Mouse (Mus musculus) heart, postnatal 14 days (tissue): ENCODE data around the gene Cys1. TPM values are rescaled to one million over a fixed set of nuclear protein-coding genes. Genes with fewer than 3 reads are reported as not detected.
A peak's percentile ranks its signal among the peaks of the same experiment; 100 is the strongest.
"Not testable (repeated sequence)": the region's sequence is repeated elsewhere in the genome, so short reads cannot be mapped to it uniquely, and the experiment has no call there.

Source experiments
- DNase-seq, 2 experiments: peaks; one replicate each; pipeline ENCODE4 v3.0.0; 2021 to 2022
- intact Hi-C: fragments of 180-260 bp; cut with DNase I; formaldehyde crosslinking; loops from one replicate; pipeline ENCODE4 v1.15.1; 2025
- total RNA-seq, 2 experiments: library from RNA; stranded (reverse); gene quantifications; 2 replicates each; pipeline ENCODE4 v1.2.3; 2021

Gene Cys1
- total RNA-seq, 2 experiments from 2014 or later = 5.5 to 6.0 TPM

DNA sequence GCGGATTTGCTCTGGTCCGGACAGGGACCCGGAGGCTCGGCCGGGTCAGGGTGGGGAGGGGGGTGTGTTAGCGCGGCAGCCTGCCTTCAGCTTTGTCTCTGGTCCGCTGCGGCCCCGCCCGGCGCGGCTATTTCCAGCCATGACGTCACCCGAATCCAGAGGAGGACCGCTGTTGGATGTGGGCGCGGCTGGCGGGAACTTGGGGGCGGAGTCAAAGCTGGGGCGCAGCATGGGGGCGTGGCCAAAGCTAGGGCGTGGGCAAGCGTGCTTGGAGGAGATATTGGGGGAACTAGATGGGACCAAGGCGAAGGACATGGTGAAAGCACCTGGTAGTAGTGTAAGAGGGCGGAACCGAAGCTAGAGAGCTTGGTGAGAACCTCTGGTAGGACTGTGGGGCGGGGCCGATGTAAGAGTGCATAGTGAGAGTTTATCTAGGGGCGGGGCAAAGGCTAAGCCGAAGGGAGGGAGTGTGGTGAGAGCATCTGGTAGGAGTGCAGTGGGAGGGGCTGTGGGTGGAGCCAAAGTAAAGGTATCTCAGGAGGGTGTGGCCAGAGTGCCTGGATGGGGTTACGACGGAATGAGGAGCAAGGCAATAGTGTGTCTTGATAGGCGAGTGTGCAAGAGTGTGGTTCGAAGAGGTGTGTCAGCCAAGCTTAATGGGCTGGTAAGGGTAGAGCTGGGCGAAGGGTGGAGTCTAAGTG lies 29.8 kb downstream of the Cys1 start:
- intact Hi-C loops = no loop called here
- DNase-seq = peak; percentile 97 to 99

GRCm38 (mm10) chr12:24651063-24651557 lies 30.5 kb downstream of the Cys1 start, which contains the start of gene Klf11:
TSS of gene Klf11 (plus strand) at chr12:24651274.
- DNase-seq = peak; percentile 99 to 100
- intact Hi-C loops = no loop called here

GRCm38 (mm10) chr12:24650415-24651062 lies 31.1 kb downstream of the Cys1 start:
- intact Hi-C loops = no loop called here

DNA sequence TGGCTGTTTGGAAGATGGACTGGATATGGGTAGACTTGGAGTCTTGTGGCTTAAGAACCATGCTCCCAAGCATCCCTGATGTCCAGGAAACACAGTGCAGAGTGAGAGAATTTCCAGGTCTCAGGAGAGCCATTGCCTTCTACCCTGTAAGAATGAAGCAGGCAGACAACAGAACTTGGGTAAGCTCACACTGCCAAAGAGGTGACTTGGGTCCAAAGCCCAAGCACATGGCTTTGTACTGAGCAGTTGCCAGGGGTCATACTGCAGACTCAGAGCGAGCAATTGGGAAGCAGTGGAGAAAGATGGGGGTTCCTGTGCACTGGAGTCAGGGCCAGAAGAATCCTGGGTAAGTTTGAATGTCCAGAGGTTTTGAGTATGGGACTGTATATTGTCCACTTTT lies 33.5 kb downstream of the Cys1 start:
- DNase-seq = no peak
- intact Hi-C loops = no loop called here

More at GRCm38 (mm10) chr12:24650415-24651062, 31.1 kb downstream of the Cys1 start:
- DNase-seq = no peak

- no peak for DNase-seq
- intact Hi-C loops = no loop called here
Measured at GRCm38 (mm10) chr12:24645901-24646300, 35.7 kb downstream of the Cys1 start.

DNA sequence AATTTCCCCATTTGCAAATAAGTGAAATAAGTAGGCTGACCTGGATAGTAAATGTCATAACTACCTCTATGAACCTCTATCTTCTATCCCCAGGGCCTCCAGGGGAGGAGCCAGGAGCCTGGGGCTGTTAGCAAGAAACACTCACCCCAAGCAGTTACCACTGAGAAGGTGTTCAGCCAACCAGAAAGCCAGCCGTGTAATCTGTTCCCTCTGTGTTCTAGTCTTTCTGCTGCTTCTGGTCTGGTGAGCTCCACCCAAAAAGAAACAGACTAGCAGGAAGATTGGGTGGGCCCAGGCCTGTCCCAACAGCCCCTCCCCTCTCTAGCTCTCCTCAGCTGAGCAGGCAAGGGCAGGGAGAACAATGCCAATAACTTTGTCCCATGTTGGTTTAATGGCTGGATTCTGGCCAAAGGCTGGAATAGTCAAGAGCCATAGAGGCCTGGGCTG lies 37.5 kb downstream of the Cys1 start:
- DNase-seq = peak in 1 of 2 experiments; percentile 55
- intact Hi-C loops = no loop called here

DNA sequence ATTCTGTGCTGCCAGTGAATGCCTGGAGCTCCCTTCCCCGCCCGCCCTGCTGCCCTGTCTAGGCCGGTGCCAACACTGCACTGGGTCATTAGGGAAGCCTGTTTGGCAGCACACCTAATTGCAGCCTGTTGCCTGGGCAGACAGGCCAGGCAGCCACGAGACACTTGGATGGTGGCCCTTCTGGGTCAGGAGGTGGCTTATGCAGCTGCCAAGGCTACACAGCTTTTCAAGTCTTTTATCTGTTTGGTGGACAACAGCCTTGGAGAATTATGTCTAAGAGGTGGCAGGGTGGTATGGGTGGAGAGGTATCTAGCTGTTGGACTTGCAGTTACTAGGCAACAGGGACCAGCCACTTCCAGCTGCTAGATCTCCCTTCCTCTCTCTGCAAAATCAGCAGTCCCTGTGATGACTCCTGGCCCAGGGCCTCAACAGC lies 39.2 kb downstream of the Cys1 start:
- peak; percentile 78 to 86 for DNase-seq
- intact Hi-C loops = no loop called here

GRCm38 (mm10) chr12:24638787-24639186 lies 42.8 kb downstream of the Cys1 start:
- intact Hi-C loops = not testable (repeated sequence)

GRCm38 (mm10) chr12:24634648-24635047 lies 47.0 kb downstream of the Cys1 start:
- intact Hi-C loops = loop anchor here (5.0 kb wide), 1 partner anchor 43 kb away; no protein-coding TSS in a partner anchor
- DNase-seq = no peak

More at GRCm38 (mm10) chr12:24638787-24639186, 42.8 kb downstream of the Cys1 start:
- not testable (repeated sequence) for DNase-seq

- DNase-seq = no peak
- intact Hi-C loops = loop anchor here (5.0 kb wide), 1 partner anchor 43 kb away; no protein-coding TSS in a partner anchor
Measured at GRCm38 (mm10) chr12:24634212-24634611, 47.4 kb downstream of the Cys1 start.

GRCm38 (mm10) chr12:24633753-24634191 lies 47.8 kb downstream of the Cys1 start:
- intact Hi-C loops = loop anchor here (5.0 kb wide), 1 partner anchor 44 kb away; no protein-coding TSS in a partner anchor
- peak; percentile 41 to 63 for DNase-seq

GRCm38 (mm10) chr12:24632404-24632803 lies 49.2 kb downstream of the Cys1 start:
- intact Hi-C loops = loop anchor here (5.0 kb wide), 1 partner anchor 45 kb away; no protein-coding TSS in a partner anchor

DNA sequence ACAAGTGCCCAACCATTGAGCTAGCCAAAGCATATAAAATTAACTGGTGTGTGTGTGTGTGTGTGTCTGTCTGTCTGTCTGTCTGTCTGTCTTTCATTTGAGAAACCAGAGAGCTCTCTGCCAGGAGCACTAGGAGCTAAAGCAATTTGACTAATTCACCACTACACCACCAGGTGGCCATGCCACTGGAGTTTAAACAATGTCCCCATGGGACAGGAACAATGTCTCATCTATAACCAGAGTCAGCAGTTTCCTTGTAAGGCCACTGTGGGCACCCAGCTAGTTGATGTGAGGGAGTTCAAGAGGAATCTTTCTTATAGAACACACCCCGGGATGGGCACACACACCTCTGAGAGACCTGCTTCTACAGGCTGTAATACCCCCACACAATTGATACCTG lies 51.4 kb downstream of the Cys1 start:
- intact Hi-C loops = loop anchor here (1.0 to 5.0 kb wide), 3 partner anchors 27 to 67 kb away; no protein-coding TSS in a partner anchor
- DNase-seq = peak; percentile 45 to 68

More at GRCm38 (mm10) chr12:24632404-24632803, 49.2 kb downstream of the Cys1 start:
- DNase-seq = no peak

- peak in 1 of 2 experiments; percentile 31 for DNase-seq
- intact Hi-C loops = no loop called here
Measured at GRCm38 (mm10) chr12:24627215-24627614, 54.4 kb downstream of the Cys1 start.

DNA sequence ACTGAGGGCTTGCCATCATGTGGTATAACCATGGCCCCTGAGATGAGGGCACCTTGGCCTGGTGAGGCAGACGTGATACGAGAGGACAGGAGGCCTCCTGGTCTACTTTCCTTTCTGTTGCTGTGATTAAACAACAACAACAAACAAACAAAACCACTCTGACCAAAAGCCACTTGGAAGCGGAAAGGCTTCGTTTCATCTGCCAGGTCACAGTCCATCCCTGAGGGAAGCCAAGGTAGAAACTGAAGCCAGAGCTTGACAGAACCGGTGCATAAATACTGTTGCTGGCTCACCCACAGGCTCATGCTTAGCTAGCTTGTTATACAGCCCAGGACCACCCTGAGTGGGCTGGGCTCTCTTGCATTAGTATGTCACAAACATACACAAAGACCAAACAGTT lies 55.2 kb downstream of the Cys1 start:
- intact Hi-C loops = no loop called here
- DNase-seq = no peak

DNA sequence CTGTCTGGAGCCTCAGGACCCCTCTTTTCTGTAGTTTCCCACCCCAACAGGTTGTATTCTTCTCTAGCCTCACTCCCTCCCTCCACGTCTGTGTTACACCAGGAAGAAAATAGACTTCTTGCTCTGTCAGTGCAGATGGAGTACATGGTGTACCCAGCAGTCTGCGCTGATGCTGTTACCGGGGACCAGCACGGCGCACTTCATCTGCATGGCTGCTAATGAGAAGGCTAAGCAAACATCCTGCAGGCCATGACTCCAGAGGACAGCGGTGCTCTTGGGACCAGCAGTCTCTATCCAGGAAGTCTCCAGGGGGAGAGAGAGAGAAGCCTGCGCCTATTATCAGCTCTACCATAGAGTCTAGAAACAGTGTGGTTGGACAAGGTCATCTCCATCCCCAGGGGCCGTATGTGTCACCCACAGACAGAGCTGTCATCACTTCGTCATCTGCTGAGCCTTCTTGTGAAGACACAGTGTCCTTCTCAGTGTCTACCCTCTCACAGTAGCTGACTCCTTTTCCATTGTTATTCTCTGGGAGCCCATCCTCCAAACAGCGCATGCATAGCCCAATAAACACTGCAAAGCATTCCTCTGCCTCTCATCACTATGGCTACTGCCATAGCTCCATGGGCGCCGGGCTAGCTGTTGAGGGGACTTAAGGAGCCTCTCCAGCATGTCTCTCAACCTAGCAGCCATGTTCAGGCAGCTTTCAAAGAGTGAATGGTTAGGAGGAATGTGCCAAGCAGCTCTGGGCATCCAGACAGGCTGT lies 57.9 kb downstream of the Cys1 start:
- DNase-seq = no peak
- intact Hi-C loops = no loop called here

DNA sequence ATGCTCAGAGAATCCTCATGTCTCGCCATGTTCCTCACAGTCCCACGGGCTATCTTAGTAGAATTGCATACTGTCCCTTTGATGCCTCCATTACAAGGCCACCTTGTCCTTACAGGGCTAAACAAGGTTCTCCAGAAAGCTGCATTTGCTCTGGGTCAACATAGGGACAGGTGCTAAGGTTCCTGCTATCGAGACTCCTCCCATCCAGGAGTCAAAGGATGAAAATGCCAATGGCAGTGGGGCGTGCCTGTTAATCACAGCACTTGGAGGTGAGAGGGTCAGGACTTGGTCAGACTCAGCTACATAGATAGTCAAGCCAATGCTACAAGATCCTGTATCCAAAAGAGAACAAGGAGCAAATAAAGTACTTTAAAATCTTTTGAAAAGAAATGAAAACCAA lies 62.2 kb downstream of the Cys1 start:
- intact Hi-C loops = no loop called here

More for the DNA sequence above, 62.2 kb downstream of the Cys1 start:
- no peak for DNase-seq
